Mouse (Mus musculus): Measurements from ENCODE around the gene Olfr131.
"Not testable (repeated sequence)": the region's sequence is repeated elsewhere in the genome, so short reads cannot be mapped to it uniquely, and the experiment has no call there.

Olfr131 gene

GRCm38 (mm10) chr17:38088593-38088992, at the start of gene Olfr131:
Olfr131 (minus strand) TSS chr17:38088693.
- DNase-seq (ENCODE audit: low read depth), result no peak

GRCm38 (mm10) chr17:38134426-38134825, 45.9 kb upstream of the Olfr131 start, which contains the start of gene Olfr132:
Olfr132 (minus strand) TSS chr17:38134526.
- DNase-seq (ENCODE audit: low read depth), result no peak

DNA sequence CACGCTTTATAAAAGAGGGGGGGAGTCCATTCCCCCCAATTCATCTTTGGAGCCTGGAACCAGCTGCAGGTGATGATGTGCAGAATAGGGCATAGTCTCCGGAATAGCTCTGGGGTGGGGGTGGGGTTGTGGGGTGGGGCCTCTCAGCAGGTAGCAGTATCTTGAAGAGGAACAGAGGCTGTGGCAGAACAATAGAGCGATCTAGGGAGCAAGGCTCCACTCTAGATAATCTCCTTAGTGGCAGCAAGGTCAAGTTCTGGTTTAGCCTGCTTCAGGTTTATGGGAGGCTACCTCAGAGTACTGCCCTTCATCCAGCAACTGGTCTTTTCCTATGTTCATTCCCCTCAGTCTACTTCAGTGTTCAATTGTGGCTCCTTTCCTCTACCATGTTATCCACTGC, 36.9 kb upstream of the Olfr131 start:
- DNase-seq (ENCODE audit: low read depth), result not testable (repeated sequence)

DNA sequence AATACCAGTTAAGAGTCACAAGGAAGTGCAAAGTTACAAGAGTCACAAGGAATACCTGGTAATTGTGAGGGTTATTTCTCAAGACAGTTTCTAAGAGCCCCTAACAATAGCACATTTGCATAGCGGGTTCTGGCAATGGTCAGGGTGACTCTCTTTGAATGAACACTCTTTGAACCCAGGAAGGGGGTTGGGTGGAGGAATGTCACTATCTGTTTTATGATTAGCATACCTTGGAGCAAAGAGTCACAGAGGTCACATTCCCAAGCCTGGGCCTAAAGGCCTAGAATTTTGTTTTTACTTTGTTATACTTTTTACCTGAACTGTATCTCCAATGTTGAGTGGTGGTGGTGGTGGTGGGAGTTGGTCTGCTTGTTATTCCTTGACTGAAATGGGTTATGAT, 35.7 kb upstream of the Olfr131 start:
- DNase-seq (ENCODE audit: low read depth), result not testable (repeated sequence)

DNA sequence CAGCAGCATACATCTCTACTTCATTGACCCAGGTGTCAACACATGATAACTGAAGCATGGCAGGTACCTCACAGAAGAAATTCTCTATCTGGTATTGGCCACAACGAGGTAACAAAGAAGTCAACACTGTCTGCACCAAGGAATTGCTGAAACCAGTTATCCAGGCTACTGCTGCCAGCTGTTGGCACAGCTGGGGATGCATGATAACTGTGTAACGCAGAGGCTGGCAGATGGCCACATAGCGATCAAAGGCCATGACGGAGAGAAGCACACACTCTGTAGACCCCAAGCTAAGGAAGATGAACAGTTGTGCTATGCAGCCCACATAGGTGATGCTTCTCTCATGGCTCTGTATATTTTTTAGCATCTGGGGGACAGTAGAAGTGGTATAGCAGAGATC, 6.1 kb downstream of the Olfr131 start:
- no peak for DNase-seq (ENCODE audit: low read depth)

DNA sequence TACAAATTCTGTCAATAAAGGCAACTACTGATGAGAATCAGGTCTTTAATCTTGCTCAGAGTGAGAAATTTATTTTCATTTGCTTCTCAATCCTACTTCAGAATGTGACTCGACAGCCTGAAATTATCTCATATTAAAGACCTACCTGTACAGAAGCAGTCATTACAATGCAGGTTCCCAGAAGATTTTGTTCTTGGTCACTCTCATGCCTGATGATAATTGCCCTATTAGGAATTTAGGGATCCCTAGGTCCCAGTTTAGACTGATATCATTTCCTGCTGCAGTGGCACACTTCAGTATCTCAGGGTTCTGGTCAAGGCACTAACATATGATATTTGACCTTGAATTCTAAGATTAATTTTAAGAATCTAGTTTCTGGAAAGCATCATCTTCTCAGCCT, 24.9 kb downstream of the Olfr131 start, which contains the start of gene Olfr130:
TSS of gene Olfr130 (plus strand) at position 301 of the 400 bp plus-strand sequence.
- DNase-seq (ENCODE audit: low read depth), result no peak

GRCm38 (mm10) chr17:38059979-38060378, 28.5 kb downstream of the Olfr131 start, which contains the start of gene Olfr129:
Olfr129 (minus strand) TSS chr17:38060079.
- no peak for DNase-seq (ENCODE audit: low read depth)
